Mouse (Mus musculus) embryonic fibroblast, embryonic 13.5 days (primary cell): ENCODE data around the gene Slc12a3. TPM values are rescaled to one million over a fixed set of nuclear protein-coding genes. Genes with fewer than 3 reads are reported as not detected.

Source experiments
- H3K27ac ChIP-seq: 2 replicates; pipeline ENCODE4 v1.5.1; 2012; ENCODE audit warnings: low read length, control low read depth, inconsistent platforms; ENCODE audit not compliant: insufficient read depth
- H3K4me1 ChIP-seq: 2 replicates; pipeline ENCODE4 v1.6.1; 2011; ENCODE audit warnings: low read length; ENCODE audit not compliant: control insufficient read depth, insufficient read depth
- H3K4me3 ChIP-seq: 2 replicates; pipeline ENCODE4 v1.5.1; 2011; ENCODE audit warnings: mild to moderate bottlenecking, control low read depth, low read length; ENCODE audit not compliant: insufficient read depth
- CTCF ChIP-seq: IDR thresholded peaks from 2 replicates; pipeline ENCODE4 v1.5.1; 2011; ENCODE audit warnings: mild to moderate bottlenecking, control low read depth, low read length, moderate library complexity, borderline replicate concordance; ENCODE audit not compliant: insufficient read depth
- POLR2A ChIP-seq: IDR thresholded peaks from 2 replicates; pipeline ENCODE4 v1.6.1; 2011; ENCODE audit warnings: low read depth, mild to moderate bottlenecking, control low read depth, low read length, moderate library complexity
- polyA plus RNA-seq: library from polyadenylated mRNA; stranded (reverse); fragments of >200 nt; gene quantifications from 2 replicates; pipeline ENCODE4 v1.2.4, GENCODE M21; 2011; ENCODE audit warnings: low read depth; ENCODE audit not compliant: missing spikeins, insufficient read length

The Slc12a3 gene
- polyA plus RNA-seq, 1 experiment: not detected

- Histone ChIP-seq H3K4me3 (no peak overlapping the region), H3K4me1 (no peaks in the 10 kb centered on the region), H3K27ac (no peak overlapping the region)
- no peak for TF ChIP-seq POLR2A
- no peak for TF ChIP-seq CTCF
Measured at GRCm38 (mm10) chr8:94379686-94380085, 50.7 kb downstream of the Slc12a3 start.

GRCm38 (mm10) chr8:94384166-94384565, 55.2 kb downstream of the Slc12a3 start:
- H3K4me1 ChIP-seq: peaks cover 5% of the 10 kb centered on the region; the same call in 1 of the 2 replicates
- no peak overlapping the region for H3K27ac ChIP-seq
- TF ChIP-seq POLR2A (no peak), CTCF (no peak)
- H3K4me3 ChIP-seq: no peak overlapping the region

- Histone ChIP-seq H3K4me3 (peak overlapping the region; percentile 31), H3K4me1 (peaks cover 5% of the 10 kb centered on the region; the same call in 1 of the 2 replicates), H3K27ac (peak overlapping the region; percentile 66)
- TF ChIP-seq POLR2A: no peak
- TF ChIP-seq CTCF: no peak
Measured at GRCm38 (mm10) chr8:94385506-94386213, 56.7 kb downstream of the Slc12a3 start.

GRCm38 (mm10) chr8:94386214-94387026, 57.4 kb downstream of the Slc12a3 start, which contains the start of gene Herpud1:
TSS of gene Herpud1 (plus strand) at chr8:94386438.
- H3K4me1 ChIP-seq: peaks cover 5% of the 10 kb centered on the region; the same call in 1 of the 2 replicates
- peak; percentile 97 for TF ChIP-seq POLR2A
- no peak for TF ChIP-seq CTCF
- H3K4me3 ChIP-seq: peak within 1 kb of the TSS; percentile 93
- H3K27ac ChIP-seq: peak within 1 kb of the TSS; percentile 66

GRCm38 (mm10) chr8:94387027-94387684, 58.2 kb downstream of the Slc12a3 start:
- TF ChIP-seq POLR2A (peak; percentile 44), CTCF (no peak)
- Histone ChIP-seq H3K4me3 (peak overlapping the region; percentile 93), H3K27ac (peak overlapping the region; percentile 62), H3K4me1 (peaks cover 5% of the 10 kb centered on the region; the same call in 1 of the 2 replicates)

- no peak for TF ChIP-seq POLR2A
- no peak for TF ChIP-seq CTCF
- Histone ChIP-seq H3K27ac (no peak overlapping the region), H3K4me3 (peak overlapping the region; percentile 93), H3K4me1 (peaks cover 5% of the 10 kb centered on the region; the same call in 1 of the 2 replicates)
Measured at GRCm38 (mm10) chr8:94387785-94388184, 58.8 kb downstream of the Slc12a3 start.

- no peak overlapping the region for H3K27ac ChIP-seq
- no peak overlapping the region for H3K4me3 ChIP-seq
- TF ChIP-seq POLR2A (no peak), CTCF (no peak)
- peaks cover 5% of the 10 kb centered on the region; the same call in 1 of the 2 replicates for H3K4me1 ChIP-seq
Measured at GRCm38 (mm10) chr8:94389531-94389930, 60.5 kb downstream of the Slc12a3 start.

- TF ChIP-seq CTCF (no peak), POLR2A (no peak)
- Histone ChIP-seq H3K4me1 (peaks cover 5% of the 10 kb centered on the region; the same call in 1 of the 2 replicates), H3K27ac (no peak overlapping the region), H3K4me3 (no peak overlapping the region)
Measured at GRCm38 (mm10) chr8:94390429-94390828, 61.4 kb downstream of the Slc12a3 start.

GRCm38 (mm10) chr8:94390910-94391309, 61.9 kb downstream of the Slc12a3 start:
- no peaks in the 10 kb centered on the region for H3K4me1 ChIP-seq
- TF ChIP-seq POLR2A (no peak), CTCF (no peak)
- H3K27ac ChIP-seq: no peak overlapping the region
- no peak overlapping the region for H3K4me3 ChIP-seq

- Histone ChIP-seq H3K4me1 (no peaks in the 10 kb centered on the region), H3K4me3 (no peak overlapping the region), H3K27ac (no peak overlapping the region)
- TF ChIP-seq POLR2A: no peak
- no peak for TF ChIP-seq CTCF
Measured at GRCm38 (mm10) chr8:94392147-94392546, 63.1 kb downstream of the Slc12a3 start.
